Comparison of ENCODE assay signal across 22 mouse cellular contexts in genomic region chr2:148719271-148719995, GRCm38 (mm10). TPM values are rescaled to one million over a fixed set of nuclear protein-coding genes. Genes with fewer than 3 reads are reported as not detected.
DNase-seq lines count a peak whose midpoint lies in the region; ATAC-seq and TF ChIP-seq lines count a peak whose summit lies in the region.
"Had no signal": no experiment of that assay in that cellular context is flagged by ENCODE, and none has a peak within 500 bp of the region (broad histone marks: within the 10 kb centered on the region; RNA-seq: fewer than 3 reads in every experiment).

No protein-coding gene starts in this region.

- TF ChIP-seq POLR2A in myocyte (IDR thresholded peaks at IDR 0.05; ENCODE audit: insufficient read length, low read depth) = no peak

- no peak overlapping the region for H3K4me3 ChIP-seq in heart, embryonic 13.5 days
- no peak overlapping the region for H3K4me3 ChIP-seq in myocyte
- H3K4me3 ChIP-seq in forebrain, embryonic 14.5 days (ENCODE audit: low read depth, low read length) = no peak overlapping the region
- H3K4me3 ChIP-seq: embryonic facial prominence, embryonic 15.5 days; forebrain, embryonic 12.5 days; heart, embryonic 10.5 days; hindbrain, embryonic 10.5 days; layer of hippocampus, adult 2 months; limb, embryonic 13.5 days; liver, embryonic 15.5 days; stomach, embryonic 15.5 days had no signal

- peaks cover 56% of the 10 kb centered on the region for H3K79me2 ChIP-seq in myocyte (ENCODE audit: control insufficient read depth, insufficient read depth)

- no peak for ATAC-seq in heart, embryonic 13.5 days (ENCODE audit: extremely low read depth, insufficient number of reproducible peaks, low FRiP score, low TSS enrichment)
- ATAC-seq in CD4-positive, CD25-positive, alpha-beta regulatory T cell, adult 4 months = peak; percentile 67
- ATAC-seq in monocyte, adult 5-6 weeks (replicated peaks; ENCODE audit: insufficient number of reproducible peaks, low FRiP score, low TSS enrichment, poor library complexity, severe bottlenecking) = no peak
- ATAC-seq in forebrain, embryonic 14.5 days = no peak

- 0 out of 2 replicates have a peak overlapping the region, but pooled peaks have one; percentile 3 for H3K27ac ChIP-seq in heart, embryonic 13.5 days (replicated peaks)
- H3K27ac ChIP-seq in forebrain, embryonic 14.5 days (ENCODE audit: low read depth, low read length) = no peak overlapping the region
- H3K27ac ChIP-seq: embryonic facial prominence, embryonic 15.5 days; forebrain, embryonic 12.5 days; heart, embryonic 10.5 days; hindbrain, embryonic 10.5 days; layer of hippocampus, adult 2 months; limb, embryonic 13.5 days; liver, embryonic 15.5 days; stomach, embryonic 15.5 days had no signal

- no peaks in the 10 kb centered on the region for H3K27me3 ChIP-seq in heart, embryonic 13.5 days (replicated peaks)
- H3K27me3 ChIP-seq in myocyte (ENCODE audit: control insufficient read depth, insufficient read depth, insufficient read length) = no peaks in the 10 kb centered on the region
- H3K27me3 ChIP-seq in forebrain, embryonic 14.5 days (replicated peaks; ENCODE audit: control insufficient read depth, insufficient read depth, low read length) = no peaks in the 10 kb centered on the region
- H3K27me3 ChIP-seq: embryonic facial prominence, embryonic 15.5 days; forebrain, embryonic 12.5 days; limb, embryonic 13.5 days; liver, embryonic 15.5 days; stomach, embryonic 15.5 days had no signal

- H3K4me1 ChIP-seq in heart, embryonic 13.5 days = peaks cover 20% of the 10 kb centered on the region
- no peaks in the 10 kb centered on the region for H3K4me1 ChIP-seq in forebrain, embryonic 14.5 days (ENCODE audit: control insufficient read depth, insufficient read depth, low read length)
- H3K4me1 ChIP-seq: embryonic facial prominence, embryonic 15.5 days; forebrain, embryonic 12.5 days; hindbrain, embryonic 10.5 days; limb, embryonic 13.5 days; liver, embryonic 15.5 days; stomach, embryonic 15.5 days had no signal

- H3K4me2 ChIP-seq in heart, embryonic 13.5 days = no peak overlapping the region
- peak overlapping the region; percentile 49 for H3K4me2 ChIP-seq in myocyte (ENCODE audit: low read depth)
- no peak overlapping the region for H3K4me2 ChIP-seq in forebrain, embryonic 14.5 days (ENCODE audit: low read length)
- H3K4me2 ChIP-seq: embryonic facial prominence, embryonic 15.5 days; forebrain, embryonic 12.5 days; limb, embryonic 13.5 days; liver, embryonic 15.5 days; stomach, embryonic 15.5 days had no signal

- no peak overlapping the region for H3ac ChIP-seq in myocyte (ENCODE audit: control insufficient read depth, insufficient read length)

- no peaks in the 10 kb centered on the region for H3K9me3 ChIP-seq in heart, embryonic 13.5 days
- H3K9me3 ChIP-seq in forebrain, embryonic 14.5 days (replicated peaks; ENCODE audit: control insufficient read depth, low read length) = no peaks in the 10 kb centered on the region
- H3K9me3 ChIP-seq: embryonic facial prominence, embryonic 15.5 days; forebrain, embryonic 12.5 days; heart, embryonic 10.5 days; hindbrain, embryonic 10.5 days; limb, embryonic 13.5 days; liver, embryonic 15.5 days; stomach, embryonic 15.5 days had no signal

- DNase-seq in heart, adult 8-10 months (ENCODE audit: low spot score) = no peak
- DNase-seq in brain, adult 2 months (ENCODE audit: low read depth, low spot score) = peak; percentile 65
- DNase-seq in forebrain, embryonic 14.5 days (ENCODE audit: low spot score) = no peak
- DNase-seq in left cerebral cortex, adult 11 months (ENCODE audit: low spot score) = no peak
- DNase-seq: lung, postnatal 14 days; midbrain, embryonic 14.5 days had no signal

- H3K9ac ChIP-seq in heart, embryonic 13.5 days = no peak overlapping the region
- no peak overlapping the region for H3K9ac ChIP-seq in forebrain, embryonic 14.5 days (ENCODE audit: low read length)
- H3K9ac ChIP-seq: embryonic facial prominence, embryonic 15.5 days; forebrain, embryonic 12.5 days; limb, embryonic 13.5 days; liver, embryonic 15.5 days; stomach, embryonic 15.5 days had no signal

- WGBS in heart, embryonic 13.5 days = 67% methylated on average over 2 of the region's 2 CpGs
- 78% methylated on average over 2 of the region's 2 CpGs for WGBS in forebrain, embryonic 14.5 days

- no peaks in the 10 kb centered on the region for H3K36me3 ChIP-seq in heart, embryonic 13.5 days
- no peaks in the 10 kb centered on the region for H3K36me3 ChIP-seq in myocyte (ENCODE audit: control insufficient read depth, insufficient read depth)
- no peaks in the 10 kb centered on the region for H3K36me3 ChIP-seq in forebrain, embryonic 14.5 days (ENCODE audit: control insufficient read depth, insufficient read depth, low read length)
- H3K36me3 ChIP-seq: embryonic facial prominence, embryonic 15.5 days; forebrain, embryonic 12.5 days; heart, embryonic 10.5 days; hindbrain, embryonic 10.5 days; liver, embryonic 15.5 days; stomach, embryonic 15.5 days had no signal

TF ChIP-seq in myocyte, 11 proteins besides CTCF, POLR2A, EP300 and RAD21:
- TF ChIP-seq TCF12 (IDR thresholded peaks at IDR 0.05; ENCODE audit: insufficient read depth, poor library complexity, severe bottlenecking) (no peak), CEBPB (IDR thresholded peaks at IDR 0.05; ENCODE audit: insufficient read depth, poor library complexity, severe bottlenecking) (0 out of 2 replicates have a peak, but pooled peaks have one; percentile 6), SRF (IDR thresholded peaks at IDR 0.05; ENCODE audit: control insufficient read depth, insufficient read length, low read depth) (peak; percentile 78)

RNA-seq across cellular contexts. Expression of gene Napb, which starts 12.8 kb away (rescaled TPM):
- polyA plus RNA-seq in heart, embryonic 13.5 days (2015; fragmentation: Nextera tagmentation; extraction: Ambion mirVana) = 2.2 and 2.4 TPM in 2 replicates
- total RNA-seq in heart, adult 8-10 months (2022) = 1 to 10 TPM; 1.3 to 2.2 (median 1.4) TPM
- polyA plus RNA-seq in CD4-positive, CD25-positive, alpha-beta regulatory T cell, adult 4 months (2017; shearing (Covaris generic)) = 1 to 10 TPM; 1.2 TPM
- 2.3 TPM for polyA plus RNA-seq in myocyte (2012; fragmentation: generic; extraction: Trizol)
- 0.32 to 0.78 TPM (median 0.57 TPM) in 3 replicates for total RNA-seq in monocyte, adult 5-6 weeks (2017)
- polyA plus RNA-seq in forebrain, embryonic 14.5 days (2014; fragmentation: Nextera tagmentation; extraction: Ambion mirVana) = 24.6 and 34.7 TPM in 2 replicates

RNA-seq across cellular contexts. Expression of gene Cstl1, which starts 30.7 kb away (rescaled TPM):
- not detected in 2 replicates for polyA plus RNA-seq in heart, embryonic 13.5 days (2015; fragmentation: Nextera tagmentation; extraction: Ambion mirVana)
- not detected for total RNA-seq in heart, adult 8-10 months (2022)
- not detected for polyA plus RNA-seq in CD4-positive, CD25-positive, alpha-beta regulatory T cell, adult 4 months (2017; shearing (Covaris generic))
- 0.07 TPM for polyA plus RNA-seq in myocyte (2012; fragmentation: generic; extraction: Trizol)
- total RNA-seq in monocyte, adult 5-6 weeks (2017) = not detected in 3 replicates
- polyA plus RNA-seq in forebrain, embryonic 14.5 days (2014; fragmentation: Nextera tagmentation; extraction: Ambion mirVana) = not detected in 2 replicates
- total RNA-seq: CH12.LX; neutrophil, adult 5-6 weeks had no signal
- polyA plus RNA-seq: embryonic facial prominence, embryonic 15.5 days; forebrain, embryonic 12.5 days; heart, embryonic 10.5 days; hindbrain, embryonic 10.5 days; kidney, embryonic 14.5 days; limb, embryonic 13.5 days; liver, embryonic 15.5 days; midbrain, embryonic 14.5 days; stomach, embryonic 15.5 days; thymus, postnatal 0 days had no signal

RNA-seq across cellular contexts. Expression of gene Gzf1, which starts 38.6 kb away (rescaled TPM):
- polyA plus RNA-seq in heart, embryonic 13.5 days (2015; fragmentation: Nextera tagmentation; extraction: Ambion mirVana) = 13.1 and 13.2 TPM in 2 replicates
- 10 to 100 TPM; 26.2 to 34.0 (median 28.9) TPM for total RNA-seq in heart, adult 8-10 months (2022)
- polyA plus RNA-seq in CD4-positive, CD25-positive, alpha-beta regulatory T cell, adult 4 months (2017; shearing (Covaris generic)) = 10 to 100 TPM; 17.0 to 19.0 TPM
- 12.7 TPM for polyA plus RNA-seq in myocyte (2012; fragmentation: generic; extraction: Trizol)
- total RNA-seq in monocyte, adult 5-6 weeks (2017) = 24.9 to 31.9 TPM (median 29.6 TPM) in 3 replicates
- 21.1 and 21.6 TPM in 2 replicates for polyA plus RNA-seq in forebrain, embryonic 14.5 days (2014; fragmentation: Nextera tagmentation; extraction: Ambion mirVana)

RNA-seq across cellular contexts. Expression of gene Nxt1, which starts 47.0 kb away (rescaled TPM):
- polyA plus RNA-seq in heart, embryonic 13.5 days (2015; fragmentation: Nextera tagmentation; extraction: Ambion mirVana) = 50.4 and 55.5 TPM in 2 replicates
- total RNA-seq in heart, adult 8-10 months (2022) = 1 to 10 TPM; 5.6 to 9.1 (median 7.8) TPM
- polyA plus RNA-seq in CD4-positive, CD25-positive, alpha-beta regulatory T cell, adult 4 months (2017; shearing (Covaris generic)) = 10 to 100 TPM; 41.1 to 61.1 TPM
- polyA plus RNA-seq in myocyte (2012; fragmentation: generic; extraction: Trizol) = 36.8 TPM
- 17.6 to 24.0 TPM (median 23.1 TPM) in 3 replicates for total RNA-seq in monocyte, adult 5-6 weeks (2017)
- polyA plus RNA-seq in forebrain, embryonic 14.5 days (2014; fragmentation: Nextera tagmentation; extraction: Ambion mirVana) = 79.0 and 95.2 TPM in 2 replicates

RNA-seq across cellular contexts. Expression of gene Cst11, which starts 51.9 kb away (rescaled TPM):
- not detected in 2 replicates for polyA plus RNA-seq in heart, embryonic 13.5 days (2015; fragmentation: Nextera tagmentation; extraction: Ambion mirVana)
- not detected for total RNA-seq in heart, adult 8-10 months (2022)
- not detected for polyA plus RNA-seq in CD4-positive, CD25-positive, alpha-beta regulatory T cell, adult 4 months (2017; shearing (Covaris generic))
- polyA plus RNA-seq in myocyte (2012; fragmentation: generic; extraction: Trizol) = not detected
- total RNA-seq in monocyte, adult 5-6 weeks (2017) = not detected in 3 replicates
- not detected in 2 replicates for polyA plus RNA-seq in forebrain, embryonic 14.5 days (2014; fragmentation: Nextera tagmentation; extraction: Ambion mirVana)
- total RNA-seq: CH12.LX; layer of hippocampus, adult 2 months; neutrophil, adult 5-6 weeks had no signal
- polyA plus RNA-seq: embryonic facial prominence, embryonic 15.5 days; forebrain, embryonic 12.5 days; heart, embryonic 10.5 days; hindbrain, embryonic 10.5 days; kidney, embryonic 14.5 days; limb, embryonic 13.5 days; liver, embryonic 15.5 days; midbrain, embryonic 14.5 days; stomach, embryonic 15.5 days; thymus, postnatal 0 days had no signal
